Mouse (Mus musculus): Measurements from ENCODE around the gene Unc5b.
A peak's percentile ranks its signal among the peaks of the same experiment; 100 is the strongest.

Gene Unc5b

GRCm38 (mm10) chr10:60800295-60801167 is 30.9 kb downstream of the Unc5b start:
- DNase-seq (ENCODE audit: low spot score in 2 of 2): no peak

- DNase-seq (ENCODE audit: low spot score in 2 of 2): no peak
Measured at GRCm38 (mm10) chr10:60797682-60798422, 33.5 kb downstream of the Unc5b start.

- no peak for DNase-seq (ENCODE audit: low spot score in 2 of 2)
Measured at GRCm38 (mm10) chr10:60796474-60796873, 34.9 kb downstream of the Unc5b start.

- no peak for DNase-seq (ENCODE audit: low spot score in 2 of 2)
Measured at GRCm38 (mm10) chr10:60796028-60796427, 35.4 kb downstream of the Unc5b start.

- DNase-seq (ENCODE audit: low spot score in 2 of 2): no peak
Measured at GRCm38 (mm10) chr10:60794792-60795191, 36.6 kb downstream of the Unc5b start.

- no peak for DNase-seq (ENCODE audit: low spot score in 2 of 2)
Measured at GRCm38 (mm10) chr10:60794374-60794773, 37.0 kb downstream of the Unc5b start.

GRCm38 (mm10) chr10:60792841-60793240 is 38.5 kb downstream of the Unc5b start:
- DNase-seq (ENCODE audit: low spot score in 2 of 2): no peak

- no peak for DNase-seq (ENCODE audit: low spot score in 2 of 2)
Measured at GRCm38 (mm10) chr10:60792365-60792764, 39.0 kb downstream of the Unc5b start.

- DNase-seq (ENCODE audit: low spot score in 2 of 2): no peak
Measured at GRCm38 (mm10) chr10:60790912-60791311, 40.5 kb downstream of the Unc5b start.

GRCm38 (mm10) chr10:60787303-60788074 is 43.9 kb downstream of the Unc5b start:
- DNase-seq (ENCODE audit: low spot score in 2 of 2): no peak

- DNase-seq (ENCODE audit: low spot score in 2 of 2): no peak
Measured at GRCm38 (mm10) chr10:60783608-60784007, 47.8 kb downstream of the Unc5b start.

- peak; percentile 59 to 76 for DNase-seq (ENCODE audit: low spot score in 2 of 2)
Measured at GRCm38 (mm10) chr10:60779628-60780027, 51.8 kb downstream of the Unc5b start.

- DNase-seq (ENCODE audit: low spot score in 2 of 2): no peak
Measured at GRCm38 (mm10) chr10:60778542-60778941, 52.8 kb downstream of the Unc5b start.

- no peak for DNase-seq (ENCODE audit: low spot score in 2 of 2)
Measured at GRCm38 (mm10) chr10:60775473-60775872, 55.9 kb downstream of the Unc5b start.

GRCm38 (mm10) chr10:60774616-60775015 is 56.8 kb downstream of the Unc5b start:
- no peak for DNase-seq (ENCODE audit: low spot score in 2 of 2)

- DNase-seq (ENCODE audit: low spot score in 2 of 2): no peak
Measured at GRCm38 (mm10) chr10:60770855-60771254, 60.5 kb downstream of the Unc5b start.

- DNase-seq (ENCODE audit: low spot score in 2 of 2): no peak
Measured at GRCm38 (mm10) chr10:60768614-60769013, 62.8 kb downstream of the Unc5b start.

GRCm38 (mm10) chr10:60767400-60767799 is 64.0 kb downstream of the Unc5b start:
- no peak for DNase-seq (ENCODE audit: low spot score in 2 of 2)

GRCm38 (mm10) chr10:60762126-60762525 is 69.3 kb downstream of the Unc5b start:
- DNase-seq (ENCODE audit: low spot score in 2 of 2): no peak

- peak; percentile 85 to 94 for DNase-seq (ENCODE audit: low spot score in 2 of 2)
Measured at GRCm38 (mm10) chr10:60760377-60760776, 71.0 kb downstream of the Unc5b start.

- DNase-seq (ENCODE audit: low spot score in 2 of 2): no peak
Measured at GRCm38 (mm10) chr10:60756992-60757391, 74.4 kb downstream of the Unc5b start.

- no peak for DNase-seq (ENCODE audit: low spot score in 2 of 2)
Measured at GRCm38 (mm10) chr10:60756146-60756545, 75.2 kb downstream of the Unc5b start.
